Mouse (Mus musculus) macrophage (primary cell): ENCODE measurements at regions not wholly inside any gene's neighbourhood (a gene's known extent, or its start where the extent isn't known, plus 50 kb on each side); places are given as distances from the start of the nearest gene placed in this dataset.
"Not testable (repeated sequence)": the region's sequence is repeated elsewhere in the genome, so short reads cannot be mapped to it uniquely, and the experiment has no call there.

Source experiments
- H3K27ac ChIP-seq: fragments of 350-480 bp; formaldehyde crosslinking; 2 replicates; pipeline ENCODE4 v1.9.0; 2021
- H3K36me3 ChIP-seq: fragments of 350-480 bp; formaldehyde crosslinking; 2 replicates; pipeline ENCODE4 v1.9.0; 2021; ENCODE audit errors: inconsistent target
- H3K4me3 ChIP-seq: fragments of 350-480 bp; formaldehyde crosslinking; 2 replicates; pipeline ENCODE4 v1.9.0; 2021; ENCODE audit errors: inconsistent target
- H3K79me2 ChIP-seq: fragments of 350-480 bp; formaldehyde crosslinking; 2 replicates; pipeline ENCODE4 v1.9.0; 2021; ENCODE audit errors: inconsistent target
- WGBS: methylation state at CpG from one replicate; pipeline ENCODE4 v1.1.7; 2026; ENCODE audit warnings: inconsistent platforms; ENCODE audit not compliant: missing documents; 5-methylcytosine and 5-hydroxymethylcytosine counted together

DNA sequence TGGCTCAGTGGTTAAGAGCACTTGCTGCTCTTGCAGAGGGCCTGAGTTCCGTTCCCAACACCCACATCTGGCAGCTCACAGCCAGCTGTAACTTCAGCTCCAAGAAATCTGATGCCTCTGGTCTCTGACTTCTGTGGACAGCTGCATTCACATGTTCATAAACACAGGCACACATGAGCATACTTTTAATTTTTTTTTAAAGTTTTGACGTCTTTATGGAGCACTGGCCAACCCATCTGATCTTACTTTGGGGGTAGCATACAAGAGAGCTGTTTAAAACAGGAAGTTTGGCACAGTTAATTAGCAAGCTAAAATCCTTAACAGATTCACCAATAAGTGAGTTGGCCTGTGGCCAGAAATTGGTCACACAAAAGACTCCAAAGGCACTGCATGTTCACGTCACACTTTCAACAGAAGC is 81.2 kb upstream of the Atl2 start:
- 64% methylated on average over 3 of the region's 3 CpGs for WGBS
- Histone ChIP-seq H3K27ac (no peak overlapping the region), H3K79me2 (no peaks in the 10 kb centered on the region), H3K4me3 (no peak overlapping the region), H3K36me3 (no peaks in the 10 kb centered on the region)

DNA sequence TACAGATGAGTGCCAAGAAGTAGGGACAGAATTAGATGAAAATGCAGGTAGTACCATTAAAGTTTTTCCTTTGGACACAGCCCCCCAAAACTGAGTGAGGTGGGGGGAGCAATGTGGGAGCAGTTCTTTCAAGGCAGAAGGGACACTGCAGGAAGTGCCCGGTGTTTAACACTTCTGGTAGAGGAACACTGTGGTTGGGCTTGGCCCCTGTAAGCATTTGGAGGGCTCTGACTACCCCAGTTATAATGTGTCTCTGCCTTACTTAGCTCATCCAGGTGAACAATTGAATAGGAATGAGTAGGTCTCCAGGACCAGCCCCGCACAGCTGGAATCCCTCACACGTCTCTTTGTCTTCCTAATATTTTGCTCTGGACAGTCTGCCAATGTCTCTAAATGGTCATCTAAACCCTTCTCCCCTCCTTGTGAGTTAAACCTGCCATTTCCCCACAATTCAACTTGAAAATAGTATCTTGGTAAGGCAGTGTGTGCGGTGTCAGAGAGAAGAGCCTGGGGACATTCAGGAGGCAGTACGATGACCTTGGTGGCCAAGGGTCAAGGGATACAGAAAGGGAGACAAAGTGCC is 80.7 kb upstream of the Atl2 start:
- 85% methylated on average over 5 of the region's 5 CpGs for WGBS
- Histone ChIP-seq H3K4me3 (no peak overlapping the region), H3K27ac (no peak overlapping the region), H3K79me2 (no peaks in the 10 kb centered on the region), H3K36me3 (no peaks in the 10 kb centered on the region)

DNA sequence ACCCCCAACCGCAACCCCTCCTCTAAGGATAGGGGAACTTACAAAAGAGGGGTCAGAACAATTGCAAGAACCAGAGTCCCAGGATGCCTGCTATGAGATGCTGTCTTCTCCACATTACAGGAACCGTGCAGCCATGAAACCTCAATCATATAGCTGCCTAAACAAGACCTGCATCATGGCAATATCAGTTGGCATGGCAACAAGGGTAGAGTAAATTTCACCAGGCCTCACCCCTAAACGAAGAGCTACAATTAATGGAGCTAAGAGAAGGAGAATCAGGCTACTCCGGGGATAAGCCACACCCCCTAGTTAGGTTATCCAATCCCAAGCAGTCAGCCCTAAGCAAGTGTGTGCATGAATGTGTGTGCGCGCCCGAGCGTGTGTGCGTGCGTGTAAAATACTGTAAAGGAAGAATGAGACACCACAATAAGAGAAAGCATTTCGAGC is 80.1 kb upstream of the Atl2 start:
- H3K36me3 ChIP-seq, result no peaks in the 10 kb centered on the region
- no peaks in the 10 kb centered on the region for H3K79me2 ChIP-seq
- no peak overlapping the region for H3K27ac ChIP-seq
- H3K4me3 ChIP-seq, result no peak overlapping the region
- WGBS, result 32% methylated on average over 11 of the region's 11 CpGs

DNA sequence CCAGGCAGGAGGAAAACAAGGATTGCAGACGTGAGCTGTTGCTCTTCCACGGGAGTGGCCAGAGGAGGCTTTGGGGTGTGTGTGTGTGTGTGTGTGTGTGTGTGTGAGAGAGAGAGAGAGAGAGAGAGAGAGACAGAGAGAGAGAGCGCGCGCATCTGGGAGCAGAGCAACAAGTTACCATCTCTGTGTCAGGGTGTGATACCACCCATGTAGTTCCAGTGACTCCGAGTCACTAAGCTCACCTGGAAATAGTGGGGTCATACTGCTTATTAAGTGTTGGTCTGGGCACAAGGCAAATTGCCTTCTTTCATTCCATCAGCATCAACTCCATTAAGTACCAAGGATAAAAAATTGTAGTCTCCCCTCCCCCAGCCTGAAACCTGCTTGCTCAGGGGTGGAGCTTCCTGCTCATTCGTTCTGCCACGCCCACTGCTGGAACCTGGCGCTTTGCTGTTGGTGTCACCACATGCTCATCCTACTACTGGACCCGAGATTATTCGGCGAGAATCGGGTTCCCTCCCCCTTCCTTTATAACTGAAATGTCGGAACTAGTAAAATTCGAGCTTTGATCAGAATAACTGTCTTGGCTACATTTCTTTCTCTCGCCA is 79.3 kb upstream of the Atl2 start:
- not testable (repeated sequence) for H3K4me3 ChIP-seq, H3K27ac ChIP-seq, H3K79me2 ChIP-seq, H3K36me3 ChIP-seq
- WGBS, result 15% methylated on average over 13 of the region's 16 CpGs

DNA sequence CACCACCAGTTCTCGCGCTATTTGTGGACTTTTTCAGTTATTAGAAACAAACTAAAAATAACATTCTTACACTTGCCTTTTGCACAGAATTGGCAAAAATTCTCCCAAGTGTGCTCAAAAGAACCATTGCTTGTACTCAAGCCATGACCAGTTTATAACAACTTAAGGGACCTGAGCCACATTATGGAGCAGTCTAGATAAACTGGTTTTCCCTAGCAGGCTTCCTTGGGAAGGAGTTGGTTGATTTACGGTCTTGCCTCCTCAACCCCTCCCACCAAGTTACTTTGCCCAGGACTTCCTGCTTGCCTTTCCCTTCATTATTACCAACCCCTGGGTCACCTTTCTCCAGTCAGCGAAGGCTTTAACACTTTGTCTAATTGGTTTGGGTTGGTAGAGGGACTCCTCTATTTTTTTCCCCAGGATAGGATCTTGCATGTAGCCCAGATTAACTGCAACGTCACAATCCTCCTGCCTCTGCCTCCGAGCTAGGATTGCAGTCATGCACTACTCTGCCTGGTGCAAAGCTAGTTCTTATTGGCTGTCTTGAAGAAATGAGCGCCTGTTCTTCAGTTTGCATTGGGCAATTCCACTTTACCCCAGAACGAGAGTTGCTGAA is 75.9 kb upstream of the Atl2 start:
- Histone ChIP-seq H3K36me3 (no peaks in the 10 kb centered on the region), H3K79me2 (no peaks in the 10 kb centered on the region), H3K27ac (no peak overlapping the region), H3K4me3 (no peak overlapping the region)
- 71% methylated on average over 8 of the region's 8 CpGs for WGBS

DNA sequence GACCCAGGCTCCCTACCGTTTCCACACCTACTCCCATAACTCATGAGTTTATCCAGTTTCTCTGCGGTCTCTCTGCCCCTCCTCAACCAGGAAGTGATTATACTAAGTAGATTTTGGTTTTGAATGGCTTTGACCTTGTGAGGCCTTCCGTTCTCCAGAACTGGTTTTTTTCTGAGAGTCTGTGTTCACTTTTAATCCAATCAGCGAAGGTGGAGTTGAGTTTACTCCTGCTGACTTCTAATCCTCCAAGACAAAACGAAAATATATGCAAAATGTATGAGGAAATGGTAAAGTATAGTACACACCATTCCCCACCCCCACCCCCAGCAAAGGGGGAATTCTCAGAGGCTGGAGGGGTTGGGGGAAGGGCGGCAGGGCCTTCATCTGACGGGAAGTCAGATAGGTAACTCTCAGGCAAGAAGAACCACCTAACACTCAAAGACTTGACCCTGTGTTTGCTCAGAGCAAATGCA is 73.6 kb upstream of the Atl2 start:
- 39% methylated on average over 6 of the region's 7 CpGs for WGBS
- Histone ChIP-seq H3K27ac (no peak overlapping the region), H3K4me3 (no peak overlapping the region)

DNA sequence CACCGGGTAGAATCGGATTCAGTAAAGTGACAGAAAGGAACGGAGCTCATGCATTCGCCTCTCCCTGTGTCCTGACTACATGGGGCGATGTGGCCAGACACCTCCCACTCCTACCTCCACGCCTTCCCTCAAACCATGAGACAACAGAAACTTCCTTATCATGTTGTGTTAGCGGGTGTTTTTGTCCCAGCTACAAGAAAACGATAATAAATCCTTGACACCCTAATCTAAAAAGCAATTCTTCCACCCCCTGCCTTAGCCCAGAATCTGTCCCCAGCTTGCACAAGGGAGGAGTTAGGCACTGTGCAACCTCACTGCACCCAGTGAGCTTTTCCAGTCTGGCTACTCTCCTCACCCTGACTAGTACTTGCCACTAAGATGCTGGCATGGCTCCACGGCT is 72.9 kb upstream of the Atl2 start:
- H3K36me3 ChIP-seq, result no peaks in the 10 kb centered on the region
- no peaks in the 10 kb centered on the region for H3K79me2 ChIP-seq
- H3K27ac ChIP-seq, result no peak overlapping the region
- H3K4me3 ChIP-seq, result no peak overlapping the region
- WGBS, result 87% methylated on average over 9 of the region's 9 CpGs

More for the DNA sequence above, 73.6 kb upstream of the Atl2 start:
- no peaks in the 10 kb centered on the region for H3K36me3 ChIP-seq
- no peaks in the 10 kb centered on the region for H3K79me2 ChIP-seq

DNA sequence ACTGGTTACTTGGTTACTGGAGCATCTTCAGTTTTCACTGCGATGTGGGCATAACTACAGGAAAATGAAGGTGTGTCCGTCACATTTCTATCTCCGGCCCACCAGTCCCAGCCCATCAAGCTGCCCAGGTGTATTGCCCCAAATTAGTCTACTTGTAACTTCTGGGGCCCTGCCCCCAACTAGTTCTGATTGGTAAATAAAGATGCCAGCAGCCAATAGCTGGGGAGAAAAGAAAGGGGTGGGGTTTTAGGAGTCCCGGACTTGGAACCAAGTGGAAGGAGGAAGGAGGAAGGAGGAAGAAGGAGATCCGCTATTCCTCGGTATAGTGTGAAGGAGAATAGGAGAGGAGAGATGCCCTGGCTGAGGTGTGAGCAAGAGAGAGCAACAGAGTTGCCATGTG is 71.1 kb upstream of the Atl2 start:
- H3K79me2 ChIP-seq, result no peaks in the 10 kb centered on the region
- no peaks in the 10 kb centered on the region for H3K36me3 ChIP-seq
- no peak overlapping the region for H3K4me3 ChIP-seq
- WGBS, result 55% methylated on average over 6 of the region's 6 CpGs
- no peak overlapping the region for H3K27ac ChIP-seq

DNA sequence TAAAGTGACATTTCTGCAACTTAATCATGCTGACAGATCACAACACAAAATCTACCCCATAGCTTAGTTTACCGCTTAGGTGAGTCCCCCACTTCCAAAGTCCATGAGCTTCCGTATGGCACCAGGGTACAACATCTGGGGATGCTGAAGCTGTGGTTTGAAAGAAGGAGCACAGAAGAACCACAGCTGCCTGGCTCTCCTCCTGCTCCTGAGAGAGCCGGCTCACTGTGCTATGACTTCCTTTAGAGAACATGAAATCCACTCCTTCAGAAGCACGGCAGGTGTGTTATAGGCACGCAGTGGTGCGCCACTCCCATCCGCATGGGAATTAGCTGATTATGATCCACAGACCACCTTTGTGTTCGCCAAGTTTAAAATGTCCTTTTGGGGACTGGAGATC is 69.7 kb upstream of the Atl2 start:
- H3K79me2 ChIP-seq, result no peaks in the 10 kb centered on the region
- WGBS, result 78% methylated on average over 8 of the region's 8 CpGs
- no peak overlapping the region for H3K4me3 ChIP-seq
- no peak overlapping the region for H3K27ac ChIP-seq
- no peaks in the 10 kb centered on the region for H3K36me3 ChIP-seq

DNA sequence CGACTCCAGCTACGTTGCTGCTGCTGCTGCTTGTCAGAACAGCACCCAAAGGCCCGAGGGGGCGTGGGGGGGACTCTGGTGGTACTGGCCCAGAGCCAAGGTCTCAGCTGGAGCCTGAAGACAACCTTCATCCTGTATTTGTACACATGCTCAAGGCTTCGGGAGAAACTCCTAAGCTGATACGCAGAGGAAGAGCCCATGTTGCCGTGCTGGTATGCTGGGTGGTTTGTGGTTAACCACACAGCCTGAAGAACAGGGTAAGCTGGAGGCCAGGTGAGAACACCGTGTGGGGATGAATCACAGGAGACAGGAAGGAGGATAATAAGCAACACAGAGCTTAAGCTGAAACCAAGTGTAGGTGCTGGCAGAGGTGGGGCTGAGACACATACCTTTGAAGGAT is 68.9 kb upstream of the Atl2 start:
- H3K4me3 ChIP-seq, result no peak overlapping the region
- H3K27ac ChIP-seq, result no peak overlapping the region
- no peaks in the 10 kb centered on the region for H3K79me2 ChIP-seq
- H3K36me3 ChIP-seq, result no peaks in the 10 kb centered on the region
- WGBS, result 9% methylated on average over 8 of the region's 8 CpGs

DNA sequence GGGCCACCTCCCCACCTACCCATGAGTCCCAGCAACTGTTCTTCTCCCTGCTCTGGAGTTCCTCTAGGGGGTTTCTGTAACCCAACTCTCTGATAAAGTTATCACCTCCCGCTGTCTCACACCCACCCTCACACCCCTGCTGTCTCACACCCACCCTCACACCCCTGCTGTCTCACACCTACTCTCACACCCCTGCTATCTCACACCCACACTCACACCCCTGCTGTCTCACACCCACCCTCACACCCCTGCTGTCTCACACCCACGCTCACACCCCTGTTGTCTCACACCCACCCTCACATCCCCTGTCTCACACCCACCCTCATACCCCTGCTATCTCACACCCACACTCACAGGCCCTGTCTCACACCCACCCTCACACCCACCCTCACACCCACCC is 67.4 kb upstream of the Atl2 start:
- WGBS, result 93% methylated on average over 2 of the region's 2 CpGs

DNA sequence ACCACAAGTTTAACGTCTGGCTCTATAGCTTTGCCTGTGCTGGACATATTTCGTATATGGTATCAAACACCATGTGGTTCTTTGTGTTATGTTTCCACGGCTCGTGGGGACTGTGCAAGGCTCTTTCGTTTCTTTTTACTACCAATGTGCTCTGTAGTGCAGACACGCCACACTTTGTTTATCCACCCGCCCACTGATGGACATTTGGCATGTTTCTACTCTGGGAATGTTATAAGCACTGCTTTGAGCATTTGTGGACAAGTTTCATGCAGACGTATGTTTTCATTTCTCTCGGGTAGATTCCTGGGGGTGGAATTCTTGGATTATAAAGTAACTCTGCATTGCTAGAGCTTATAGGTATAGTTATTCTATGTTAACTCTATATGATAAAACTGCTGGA is 65.5 kb upstream of the Atl2 start:
- 91% methylated on average over 9 of the region's 9 CpGs for WGBS
- Histone ChIP-seq H3K79me2 (no peaks in the 10 kb centered on the region), H3K36me3 (no peaks in the 10 kb centered on the region), H3K4me3 (no peak overlapping the region), H3K27ac (no peak overlapping the region)

More for the DNA sequence above, 67.4 kb upstream of the Atl2 start:
- Histone ChIP-seq H3K4me3 (no peak overlapping the region), H3K79me2 (no peaks in the 10 kb centered on the region), H3K27ac (no peak overlapping the region), H3K36me3 (no peaks in the 10 kb centered on the region)

DNA sequence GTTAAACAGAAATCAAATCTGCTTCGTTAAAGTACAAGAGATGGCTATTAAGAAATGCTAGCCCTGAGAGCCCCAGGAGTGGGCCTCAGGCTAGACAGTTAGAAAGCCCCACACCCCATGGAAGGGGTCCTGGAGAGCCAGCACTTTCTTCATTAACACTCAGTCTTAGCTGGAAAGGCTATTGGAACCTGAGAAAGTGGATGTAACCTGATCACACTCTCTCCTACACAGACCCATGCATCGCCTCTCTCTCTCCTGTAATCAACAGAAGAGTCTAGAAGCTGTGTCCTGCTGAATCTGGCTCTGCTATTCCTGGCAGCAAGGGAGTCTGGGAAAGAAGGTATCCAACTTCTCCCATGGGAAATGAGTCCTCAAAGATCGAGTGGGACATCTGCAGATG is 64.8 kb upstream of the Atl2 start:
- no peak overlapping the region for H3K27ac ChIP-seq
- H3K79me2 ChIP-seq, result no peaks in the 10 kb centered on the region
- no peak overlapping the region for H3K4me3 ChIP-seq
- H3K36me3 ChIP-seq, result no peaks in the 10 kb centered on the region
- WGBS, result 71% methylated on average over 3 of the region's 3 CpGs

DNA sequence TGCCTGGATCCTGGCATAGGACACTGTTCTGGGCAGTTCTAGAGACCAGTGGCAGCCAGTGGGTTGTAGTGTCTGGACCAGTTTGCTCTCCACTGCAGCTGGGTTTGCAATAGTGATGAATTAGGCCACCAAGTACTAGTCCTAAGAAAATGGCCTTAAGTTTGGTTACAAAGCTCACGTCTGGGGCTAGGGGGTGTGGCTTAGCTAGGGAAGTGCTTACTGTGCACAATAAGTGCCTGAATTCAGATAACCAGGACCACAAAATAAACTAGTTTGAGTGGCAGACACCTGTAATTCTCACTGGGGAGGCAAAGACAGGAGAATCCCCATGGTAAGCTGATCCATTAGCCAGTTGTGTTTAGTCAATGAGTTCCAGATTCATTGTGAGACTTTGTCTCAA is 59.3 kb upstream of the Atl2 start:
- Histone ChIP-seq H3K79me2 (no peaks in the 10 kb centered on the region), H3K36me3 (no peaks in the 10 kb centered on the region), H3K27ac (peak overlapping the region; percentile 75), H3K4me3 (no peak overlapping the region)
- 0% methylated on average over 1 of the region's 1 CpGs for WGBS

DNA sequence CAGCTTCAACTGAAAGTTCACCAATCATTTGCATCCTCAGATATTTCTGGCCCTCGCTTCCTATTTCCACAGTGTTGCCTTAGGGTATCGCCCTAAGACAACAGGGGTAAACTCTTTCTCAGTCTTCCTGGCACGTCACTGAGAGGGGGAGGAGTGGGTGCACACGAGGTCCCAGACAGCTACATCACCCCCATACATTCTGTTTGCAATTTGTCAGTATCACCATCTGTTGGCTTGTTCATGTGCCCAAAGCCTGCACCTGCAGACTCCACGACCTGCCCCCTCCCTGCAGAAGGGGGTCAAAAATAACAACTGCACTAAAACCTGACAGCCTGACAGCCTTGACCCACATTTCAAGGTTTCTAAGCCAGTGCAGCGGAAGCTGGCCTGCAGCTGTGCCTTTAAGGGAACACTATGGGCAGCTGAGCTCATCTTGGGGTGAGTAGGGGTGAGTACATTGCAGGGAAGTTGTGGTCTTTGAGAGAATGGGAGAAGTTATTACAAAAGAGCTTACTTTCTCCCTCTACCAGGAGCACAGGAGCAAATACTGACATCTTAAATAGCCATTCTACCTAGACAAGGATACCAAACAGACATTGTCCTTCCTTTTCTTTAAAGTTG is 58.8 kb upstream of the Atl2 start:
- H3K4me3 ChIP-seq, result no peak overlapping the region
- H3K27ac ChIP-seq, result peak overlapping the region; percentile 75
- WGBS, result 8% methylated on average over 6 of the region's 6 CpGs
- no peaks in the 10 kb centered on the region for H3K36me3 ChIP-seq
- no peaks in the 10 kb centered on the region for H3K79me2 ChIP-seq
